Mouse (Mus musculus): Measurements from ENCODE around the gene Rasgef1a. TPM values are rescaled to one million over a fixed set of nuclear protein-coding genes. Genes with fewer than 3 reads are reported as not detected.
A peak's percentile ranks its signal among the peaks of the same experiment; 100 is the strongest.

Gene Rasgef1a
- total RNA-seq, 1 experiment from 2014 or later = 0.70 TPM

- no peak for ATAC-seq (ENCODE audit: extremely low read depth, insufficient number of reproducible peaks, low FRiP score, poor library complexity, severe bottlenecking)
Observed at GRCm38 (mm10) chr6:118090827-118091226, 79.6 kb downstream of the Rasgef1a start.

GRCm38 (mm10) chr6:118097765-118098365 is 86.6 kb downstream of the Rasgef1a start:
- no peak for ATAC-seq (ENCODE audit: extremely low read depth, insufficient number of reproducible peaks, low FRiP score, poor library complexity, severe bottlenecking)

- no peak for ATAC-seq (ENCODE audit: extremely low read depth, insufficient number of reproducible peaks, low FRiP score, poor library complexity, severe bottlenecking)
Observed at GRCm38 (mm10) chr6:118099311-118099802, 88.1 kb downstream of the Rasgef1a start.

- ATAC-seq (ENCODE audit: extremely low read depth, insufficient number of reproducible peaks, low FRiP score, poor library complexity, severe bottlenecking) = no peak
Observed at GRCm38 (mm10) chr6:118111810-118112209, 100.6 kb downstream of the Rasgef1a start.

GRCm38 (mm10) chr6:118122767-118123166 is 111.5 kb downstream of the Rasgef1a start:
- no peak for ATAC-seq (ENCODE audit: extremely low read depth, insufficient number of reproducible peaks, low FRiP score, poor library complexity, severe bottlenecking)

- no peak for ATAC-seq (ENCODE audit: extremely low read depth, insufficient number of reproducible peaks, low FRiP score, poor library complexity, severe bottlenecking)
Observed at GRCm38 (mm10) chr6:118126577-118126976, 115.3 kb downstream of the Rasgef1a start.

- no peak for ATAC-seq (ENCODE audit: extremely low read depth, insufficient number of reproducible peaks, low FRiP score, poor library complexity, severe bottlenecking)
Observed at GRCm38 (mm10) chr6:118127198-118127597, 116.0 kb downstream of the Rasgef1a start.

GRCm38 (mm10) chr6:118127827-118128487 is 116.7 kb downstream of the Rasgef1a start:
- no peak for ATAC-seq (ENCODE audit: extremely low read depth, insufficient number of reproducible peaks, low FRiP score, poor library complexity, severe bottlenecking)

- ATAC-seq (ENCODE audit: extremely low read depth, insufficient number of reproducible peaks, low FRiP score, poor library complexity, severe bottlenecking) = no peak
Observed at GRCm38 (mm10) chr6:118130022-118130421, 118.8 kb downstream of the Rasgef1a start.

- no peak for ATAC-seq (ENCODE audit: extremely low read depth, insufficient number of reproducible peaks, low FRiP score, poor library complexity, severe bottlenecking)
Observed at GRCm38 (mm10) chr6:118134461-118134860, 123.2 kb downstream of the Rasgef1a start.

- ATAC-seq (ENCODE audit: extremely low read depth, insufficient number of reproducible peaks, low FRiP score, poor library complexity, severe bottlenecking) = no peak; the same call in 1 of the 2 replicates
Observed at GRCm38 (mm10) chr6:118137148-118137547, 125.9 kb downstream of the Rasgef1a start.

GRCm38 (mm10) chr6:118138731-118139709 is 127.8 kb downstream of the Rasgef1a start, which contains the start of gene Csgalnact2:
TSS of gene Csgalnact2 (minus strand) at chr6:118139140.
- ATAC-seq (ENCODE audit: extremely low read depth, insufficient number of reproducible peaks, low FRiP score, poor library complexity, severe bottlenecking) = peak; percentile 93

- no peak for ATAC-seq (ENCODE audit: extremely low read depth, insufficient number of reproducible peaks, low FRiP score, poor library complexity, severe bottlenecking)
Observed at GRCm38 (mm10) chr6:118140961-118141360, 129.7 kb downstream of the Rasgef1a start.

Other genes starting within 250 kb of the Rasgef1a start
- 12.8 and 15.5 TPM in 2 replicates for gene Zfp637, start 170.3 kb upstream of the Rasgef1a start, total RNA-seq (2017)
- 0.98 and 1.0 TPM in 2 replicates for gene Zfp239, start 149.3 kb upstream of the Rasgef1a start, total RNA-seq (2017)
- gene Hnrnpf, start 111.1 kb upstream of the Rasgef1a start, total RNA-seq (2017) = 944 and 955 TPM in 2 replicates
- not detected in 2 replicates for gene Fxyd4, start 73.7 kb upstream of the Rasgef1a start, total RNA-seq (2017)
- 55.0 and 59.9 TPM in 2 replicates for gene Csgalnact2, start 127.7 kb downstream of the Rasgef1a start, total RNA-seq (2017)
- 0.12 and 0.23 TPM in 2 replicates for gene Ret, start 186.3 kb downstream of the Rasgef1a start, total RNA-seq (2017)